Mouse (Mus musculus) myocyte (in vitro differentiated cells): ENCODE results near the gene Slc12a8.

Experiments
- E2F4 ChIP-seq: IDR thresholded peaks from one replicate; pipeline ENCODE4 v1.6.1; 2011; ENCODE audit warnings: mild to moderate bottlenecking, control low read depth, moderate library complexity; ENCODE audit not compliant: insufficient read depth
- MAX ChIP-seq: IDR thresholded peaks from one replicate; pipeline ENCODE4 v1.6.1; 2011; ENCODE audit warnings: low read depth, mild to moderate bottlenecking, control low read depth
- MYOD1 ChIP-seq, 3 experiments: IDR thresholded peaks; one replicate each; pipeline ENCODE4 v1.6.1; 2011; ENCODE audit warnings: control low read depth in 2 of 3, low read depth in 2 of 3, mild to moderate bottlenecking in 2 of 3, moderate library complexity in 1 of 3; ENCODE audit not compliant: insufficient read length in 2 of 3, control insufficient read depth in 1 of 3
- MYOG ChIP-seq, 3 experiments: IDR thresholded peaks; one replicate each; pipeline ENCODE4 v1.6.1; 2011; ENCODE audit warnings: control low read depth in 2 of 3, low read depth in 2 of 3, mild to moderate bottlenecking in 2 of 3; ENCODE audit not compliant: insufficient read length in 2 of 3, control insufficient read depth in 1 of 3, insufficient read depth in 1 of 3
- POLR2A ChIP-seq: IDR thresholded peaks from one replicate; pipeline ENCODE4 v1.6.1; 2011; ENCODE audit warnings: low read depth, mild to moderate bottlenecking, control low read depth, moderate library complexity; ENCODE audit not compliant: insufficient read length
- POLR2AphosphoS2 ChIP-seq: IDR thresholded peaks from one replicate; pipeline ENCODE4 v1.6.1; 2011; ENCODE audit warnings: low read depth, control low read depth; ENCODE audit not compliant: insufficient read length
- TCF12 ChIP-seq: IDR thresholded peaks from one replicate; pipeline ENCODE4 v1.6.1; 2011; ENCODE audit warnings: mild to moderate bottlenecking, control low read depth; ENCODE audit not compliant: poor library complexity, insufficient read depth, severe bottlenecking

DNA sequence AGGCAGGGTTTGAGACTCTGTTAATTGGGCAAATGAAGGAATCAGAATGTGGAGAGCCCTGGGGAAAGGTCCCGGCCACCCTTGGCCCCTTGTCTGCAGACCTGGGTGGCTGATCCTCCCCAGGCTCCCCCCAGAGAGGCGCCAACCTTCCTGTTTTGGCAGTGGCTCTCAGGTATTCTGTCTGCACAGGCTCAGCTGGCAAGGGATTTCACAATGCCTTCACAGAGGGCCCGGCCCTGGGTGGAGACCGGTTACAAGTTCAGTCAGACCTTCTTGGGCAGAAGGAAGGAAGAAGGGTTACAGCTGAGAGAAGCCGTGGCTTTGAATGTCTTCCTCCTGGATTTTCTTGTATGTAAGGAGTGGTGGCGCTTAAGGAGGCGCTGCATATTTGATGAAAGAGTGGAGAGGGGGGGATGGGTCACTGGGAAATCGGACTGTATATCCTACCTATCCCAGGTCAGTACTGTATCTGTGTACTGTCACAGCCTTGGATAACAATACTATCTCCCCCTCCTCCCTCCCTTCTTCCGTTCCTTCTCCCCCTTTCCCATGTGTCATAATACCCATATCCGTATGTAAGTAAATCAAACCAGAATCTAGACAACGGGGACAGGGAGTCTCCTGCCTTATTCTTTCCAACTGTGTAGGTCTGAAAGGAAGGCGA is 45.9 kb downstream of the Slc12a8 start:
- TF ChIP-seq MAX (no peak), MYOG (IDR thresholded peaks at IDR 0.05; ENCODE audit: control insufficient read depth in 1 of 3, insufficient read depth in 1 of 3, insufficient read length in 2 of 3, low read depth in 2 of 3) (no peak), POLR2A (no peak), E2F4 (no peak), POLR2AphosphoS2 (no peak), MYOD1 (IDR thresholded peaks at IDR 0.05; ENCODE audit: control insufficient read depth in 1 of 3, insufficient read length in 2 of 3, low read depth in 2 of 3) (no peak), TCF12 (no peak)
